Mouse (Mus musculus): ENCODE measurements at regions not wholly inside any gene's neighbourhood (a gene's known extent, or its start where the extent isn't known, plus 50 kb on each side); places are given as distances from the start of the nearest gene placed in this dataset.
A peak's percentile ranks its signal among the peaks of the same experiment; 100 is the strongest.

DNA sequence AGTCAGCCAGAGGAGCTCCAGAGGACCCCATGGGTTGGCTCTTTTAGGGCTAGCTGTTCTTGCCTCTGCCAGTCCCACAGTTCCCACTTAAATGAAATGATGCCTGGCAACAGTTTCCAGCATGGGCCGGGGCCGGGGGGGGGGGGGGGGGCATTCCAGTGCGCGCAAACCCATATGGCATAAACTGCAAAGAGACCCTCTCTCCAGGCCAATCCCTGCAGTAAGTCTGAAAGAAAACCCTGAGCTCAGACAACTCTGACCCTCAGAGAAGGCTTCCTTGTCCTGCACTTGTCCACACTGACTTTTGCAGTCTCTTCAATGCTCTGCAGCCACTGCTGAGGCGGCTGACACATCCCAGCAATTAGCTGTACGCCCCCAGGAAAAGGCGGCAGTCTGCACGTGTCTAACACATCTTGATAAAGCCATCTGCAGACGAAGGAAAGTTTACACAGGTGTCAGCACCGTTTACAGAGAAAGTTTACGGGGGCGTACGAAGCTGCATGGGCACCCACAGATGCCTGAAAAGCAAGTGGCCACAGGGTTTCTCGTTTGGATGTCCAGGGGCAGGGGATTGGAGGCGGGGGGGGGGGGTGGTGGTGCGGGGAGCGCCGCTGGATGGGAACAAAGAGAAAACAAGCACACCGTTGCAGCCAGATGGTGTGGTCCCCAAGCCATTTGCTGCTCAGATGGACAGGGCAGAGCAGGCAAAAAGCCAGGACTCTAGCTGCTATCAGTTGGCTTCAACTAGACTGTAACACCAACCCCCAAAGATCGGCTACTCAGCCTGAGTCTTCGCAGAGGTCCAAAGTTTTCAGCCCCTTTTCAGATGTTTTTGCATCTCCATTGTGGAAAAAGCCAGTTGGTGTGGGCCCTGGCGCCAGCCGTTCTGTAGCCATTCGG is 244.0 kb upstream of the Hs6st1 start:
- H3K27me3 ChIP-seq (ENCODE audit: control insufficient read depth, insufficient read depth, low read length, poor library complexity, severe bottlenecking), result no peaks in the 10 kb centered on the region
- peaks cover 5% of the 10 kb centered on the region for H3K4me1 ChIP-seq (ENCODE audit: control insufficient read depth, insufficient read depth, low read length)
- no peak overlapping the region for H3K4me3 ChIP-seq (ENCODE audit: low read depth, low read length)
- no peak for TF ChIP-seq EP300 (IDR thresholded peaks at IDR 0.05; ENCODE audit: insufficient read depth, low read depth, low read length)
- no peak overlapping the region for H3K9ac ChIP-seq (ENCODE audit: low read depth, poor library complexity, severe bottlenecking)
- H3K36me3 ChIP-seq (ENCODE audit: control insufficient read depth, insufficient read depth, low read length, poor library complexity, severe bottlenecking), result no peaks in the 10 kb centered on the region
- no peaks in the 10 kb centered on the region for H3K9me3 ChIP-seq (replicated peaks; ENCODE audit: control insufficient read depth, insufficient read depth, low read length, poor library complexity, severe bottlenecking)
- H3K27ac ChIP-seq (ENCODE audit: insufficient read depth, low read length), result no peak overlapping the region

DNA sequence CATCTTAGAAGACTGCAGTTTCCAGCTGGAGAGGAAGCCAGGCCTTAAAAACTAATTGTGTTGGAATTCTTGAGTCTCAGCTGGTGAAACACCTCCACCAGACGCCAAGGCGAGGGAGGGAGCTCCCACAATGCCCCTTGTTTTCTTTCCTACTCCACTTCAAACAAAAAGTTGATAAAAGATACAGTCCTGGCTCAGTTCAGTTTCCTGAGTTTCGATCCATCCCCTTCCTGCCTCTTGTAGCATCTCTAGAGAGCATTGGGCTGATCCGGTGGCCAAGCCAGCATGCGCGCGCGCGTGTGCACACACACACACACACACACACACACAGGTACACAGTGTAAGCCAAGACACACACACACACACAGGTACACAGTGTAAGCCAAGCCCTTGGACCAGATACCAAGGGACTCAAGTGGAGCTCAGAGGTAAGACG is 242.7 kb upstream of the Hs6st1 start:
- H3K27ac ChIP-seq (ENCODE audit: insufficient read depth, low read length), result peak overlapping the region; percentile 70

DNA sequence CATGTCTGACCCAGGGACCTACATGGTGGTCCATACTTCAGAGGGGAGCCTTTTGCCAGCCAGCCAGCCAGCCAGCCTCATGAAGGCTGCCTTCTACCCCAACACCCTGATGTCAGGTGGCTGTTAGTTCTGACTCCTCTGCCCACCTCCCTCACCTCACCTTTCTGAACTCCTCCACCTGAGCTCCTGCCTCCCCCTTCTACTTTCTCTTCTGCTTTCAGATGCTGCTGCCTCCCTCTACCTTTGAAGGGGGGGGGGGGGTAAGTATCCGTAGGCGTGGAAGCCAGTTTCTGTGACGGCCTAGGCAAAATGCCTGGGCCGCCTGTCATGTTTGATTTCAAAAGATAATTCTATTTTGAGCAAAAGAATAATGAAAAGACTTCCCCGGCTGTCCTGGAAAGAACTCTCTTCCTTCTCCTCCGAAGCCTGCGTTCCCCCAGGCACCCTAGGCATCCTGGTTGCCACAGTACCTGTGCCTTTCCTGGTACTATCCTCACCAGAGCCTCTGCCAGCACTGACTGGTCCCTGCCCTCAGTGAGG is 241.6 kb upstream of the Hs6st1 start:
- TF ChIP-seq POLR2A (IDR thresholded peaks at IDR 0.05; ENCODE audit: insufficient read depth, low read length), result no peak
- TF ChIP-seq EP300 (IDR thresholded peaks at IDR 0.05; ENCODE audit: insufficient read depth, low read depth, low read length), result no peak
- TF ChIP-seq CTCF (IDR thresholded peaks at IDR 0.05; ENCODE audit: low read depth, low read length), result no peak
- H3K36me3 ChIP-seq (ENCODE audit: control insufficient read depth, insufficient read depth, low read length, poor library complexity, severe bottlenecking), result no peaks in the 10 kb centered on the region
- peaks cover 3% of the 10 kb centered on the region for H3K4me1 ChIP-seq (ENCODE audit: control insufficient read depth, insufficient read depth, low read length)
- H3K9me3 ChIP-seq (replicated peaks; ENCODE audit: control insufficient read depth, insufficient read depth, low read length, poor library complexity, severe bottlenecking), result no peaks in the 10 kb centered on the region; the same call in 1 of the 2 replicates
- no peak overlapping the region for H3K27ac ChIP-seq (ENCODE audit: insufficient read depth, low read length)
- no peaks in the 10 kb centered on the region for H3K27me3 ChIP-seq (ENCODE audit: control insufficient read depth, insufficient read depth, low read length, poor library complexity, severe bottlenecking)
- no peak overlapping the region for H3K4me3 ChIP-seq (ENCODE audit: low read depth, low read length)
- H3K9ac ChIP-seq (ENCODE audit: low read depth, poor library complexity, severe bottlenecking), result no peak overlapping the region

More for the DNA sequence above, 242.7 kb upstream of the Hs6st1 start:
- H3K4me3 ChIP-seq (ENCODE audit: low read depth, low read length), result peak overlapping the region; percentile 30
- H3K36me3 ChIP-seq (ENCODE audit: control insufficient read depth, insufficient read depth, low read length, poor library complexity, severe bottlenecking), result no peaks in the 10 kb centered on the region
- no peak overlapping the region for H3K9ac ChIP-seq (ENCODE audit: low read depth, poor library complexity, severe bottlenecking)
- H3K9me3 ChIP-seq (replicated peaks; ENCODE audit: control insufficient read depth, insufficient read depth, low read length, poor library complexity, severe bottlenecking), result no peaks in the 10 kb centered on the region
- TF ChIP-seq CTCF (IDR thresholded peaks at IDR 0.05; ENCODE audit: low read depth, low read length) (no peak), EP300 (IDR thresholded peaks at IDR 0.05; ENCODE audit: insufficient read depth, low read depth, low read length) (peak; percentile 27; the same call in 1 of the 2 replicates), POLR2A (IDR thresholded peaks at IDR 0.05; ENCODE audit: insufficient read depth, low read length) (no peak)
- peaks cover 5% of the 10 kb centered on the region for H3K4me1 ChIP-seq (ENCODE audit: control insufficient read depth, insufficient read depth, low read length)
- no peaks in the 10 kb centered on the region for H3K27me3 ChIP-seq (ENCODE audit: control insufficient read depth, insufficient read depth, low read length, poor library complexity, severe bottlenecking)

DNA sequence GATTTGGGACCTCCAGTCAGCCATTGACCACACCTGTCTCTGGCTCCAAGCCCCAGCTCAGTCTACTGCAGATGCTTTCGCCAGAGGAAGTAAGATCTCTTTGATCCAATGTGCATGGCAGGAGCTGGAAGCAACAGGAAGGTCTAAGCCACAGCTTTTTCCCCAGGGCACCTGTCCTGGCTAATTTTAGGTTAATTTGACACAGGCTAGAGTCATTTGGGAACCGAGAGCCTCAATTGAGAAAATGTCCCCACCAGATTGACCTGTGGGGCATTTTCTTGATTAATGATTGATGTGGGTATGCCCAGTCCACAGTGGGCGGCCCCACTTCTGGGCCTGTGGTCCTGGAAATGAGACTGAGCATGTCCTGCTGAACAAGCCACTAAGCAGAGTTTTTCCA is 240.7 kb upstream of the Hs6st1 start:
- H3K4me3 ChIP-seq (ENCODE audit: low read depth, low read length), result no peak overlapping the region
- no peaks in the 10 kb centered on the region for H3K36me3 ChIP-seq (ENCODE audit: control insufficient read depth, insufficient read depth, low read length, poor library complexity, severe bottlenecking)
- H3K4me1 ChIP-seq (ENCODE audit: control insufficient read depth, insufficient read depth, low read length), result peaks cover 3% of the 10 kb centered on the region
- no peaks in the 10 kb centered on the region for H3K27me3 ChIP-seq (ENCODE audit: control insufficient read depth, insufficient read depth, low read length, poor library complexity, severe bottlenecking)
- H3K27ac ChIP-seq (ENCODE audit: insufficient read depth, low read length), result no peak overlapping the region
- H3K9me3 ChIP-seq (replicated peaks; ENCODE audit: control insufficient read depth, insufficient read depth, low read length, poor library complexity, severe bottlenecking), result no peaks in the 10 kb centered on the region; the same call in 1 of the 2 replicates
- no peak overlapping the region for H3K9ac ChIP-seq (ENCODE audit: low read depth, poor library complexity, severe bottlenecking)
- no peak for TF ChIP-seq POLR2A (IDR thresholded peaks at IDR 0.05; ENCODE audit: insufficient read depth, low read length)
- TF ChIP-seq EP300 (IDR thresholded peaks at IDR 0.05; ENCODE audit: insufficient read depth, low read depth, low read length), result no peak
- TF ChIP-seq CTCF (IDR thresholded peaks at IDR 0.05; ENCODE audit: low read depth, low read length), result no peak

- no peak for TF ChIP-seq EP300 (IDR thresholded peaks at IDR 0.05; ENCODE audit: insufficient read depth, low read depth, low read length)
- H3K4me3 ChIP-seq (ENCODE audit: low read depth, low read length), result no peak overlapping the region
These were observed 234.0 kb upstream of the Hs6st1 start for GRCm38 (mm10) chr1:35834180-35834579.

GRCm38 (mm10) chr1:35836552-35836951 is 231.6 kb upstream of the Hs6st1 start:
- 0 out of 2 replicates have a peak, but pooled peaks cover 2% of the 10 kb centered on the region for H3K9me3 ChIP-seq (replicated peaks; ENCODE audit: control insufficient read depth, insufficient read depth, low read length, poor library complexity, severe bottlenecking)
- H3K9ac ChIP-seq (ENCODE audit: low read depth, poor library complexity, severe bottlenecking), result no peak overlapping the region
- no peaks in the 10 kb centered on the region for H3K36me3 ChIP-seq (ENCODE audit: control insufficient read depth, insufficient read depth, low read length, poor library complexity, severe bottlenecking)
- H3K27ac ChIP-seq (ENCODE audit: insufficient read depth, low read length), result no peak overlapping the region
- H3K4me3 ChIP-seq (ENCODE audit: low read depth, low read length), result no peak overlapping the region
- peaks cover 3% of the 10 kb centered on the region for H3K4me1 ChIP-seq (ENCODE audit: control insufficient read depth, insufficient read depth, low read length)
- no peaks in the 10 kb centered on the region for H3K27me3 ChIP-seq (ENCODE audit: control insufficient read depth, insufficient read depth, low read length, poor library complexity, severe bottlenecking)
- no peak for TF ChIP-seq CTCF (IDR thresholded peaks at IDR 0.05; ENCODE audit: low read depth, low read length)
- TF ChIP-seq POLR2A (IDR thresholded peaks at IDR 0.05; ENCODE audit: insufficient read depth, low read length), result no peak
- no peak for TF ChIP-seq EP300 (IDR thresholded peaks at IDR 0.05; ENCODE audit: insufficient read depth, low read depth, low read length)

More at GRCm38 (mm10) chr1:35834180-35834579, 234.0 kb upstream of the Hs6st1 start:
- H3K27me3 ChIP-seq (ENCODE audit: control insufficient read depth, insufficient read depth, low read length, poor library complexity, severe bottlenecking), result no peaks in the 10 kb centered on the region
- peaks cover under 1% of the 10 kb centered on the region; the same call in 1 of the 2 replicates for H3K9me3 ChIP-seq (replicated peaks; ENCODE audit: control insufficient read depth, insufficient read depth, low read length, poor library complexity, severe bottlenecking)
- H3K9ac ChIP-seq (ENCODE audit: low read depth, poor library complexity, severe bottlenecking), result no peak overlapping the region
- H3K27ac ChIP-seq (ENCODE audit: insufficient read depth, low read length), result no peak overlapping the region
- no peaks in the 10 kb centered on the region for H3K4me1 ChIP-seq (ENCODE audit: control insufficient read depth, insufficient read depth, low read length)
- H3K36me3 ChIP-seq (ENCODE audit: control insufficient read depth, insufficient read depth, low read length, poor library complexity, severe bottlenecking), result no peaks in the 10 kb centered on the region

All from ES-Bruce4 (cell line).